Mouse (Mus musculus) midbrain, embryonic 10.5 days (tissue): ENCODE data around the gene Cdk16. TPM values are rescaled to one million over a fixed set of nuclear protein-coding genes. Genes with fewer than 3 reads are reported as not detected.
"Not testable (repeated sequence)": the region's sequence is repeated elsewhere in the genome, so short reads cannot be mapped to it uniquely, and the experiment has no call there.

Experiments used
- DNase-seq: peaks from one replicate; pipeline ENCODE4 v3.0.0-alpha.2; 2017; ENCODE audit warnings: low spot score
- H3K27ac ChIP-seq: fragments of 300-500 bp; sonication (generic); replicated peaks from 2 replicates; pipeline ENCODE4 v1.5.1; 2016; ENCODE audit warnings: mild to moderate bottlenecking
- H3K27me3 ChIP-seq: fragments of 300-500 bp; sonication (generic); 2 replicates; pipeline ENCODE4 v1.6.1; 2016; ENCODE audit warnings: low read depth, mild to moderate bottlenecking; ENCODE audit not compliant: poor library complexity, severe bottlenecking
- H3K36me3 ChIP-seq: fragments of 300-500 bp; sonication (generic); 2 replicates; pipeline ENCODE4 v1.6.1; 2016; ENCODE audit warnings: mild to moderate bottlenecking, moderate library complexity
- H3K4me1 ChIP-seq: fragments of 300-500 bp; sonication (generic); 2 replicates; pipeline ENCODE4 v1.6.1; 2016
- H3K4me3 ChIP-seq: fragments of 300-500 bp; sonication (generic); 2 replicates; pipeline ENCODE4 v1.5.1; 2016; ENCODE audit warnings: mild to moderate bottlenecking, moderate library complexity
- H3K9me3 ChIP-seq: fragments of 300-500 bp; sonication (generic); replicated peaks from 2 replicates; pipeline ENCODE4 v1.6.1; 2016; ENCODE audit warnings: mild to moderate bottlenecking
- WGBS: fragments of 180-500 bp; shearing (Covaris S2); methylation state at CpG from one replicate; pipeline ENCODE4 v1.1.7; 2016; 5-methylcytosine and 5-hydroxymethylcytosine counted together
- polyA plus RNA-seq: library from polyadenylated mRNA; unstranded; fragments of >200 nt; fragmentation: Nextera tagmentation; extraction: Ambion mirVana; gene quantifications from 2 replicates; pipeline ENCODE4 v1.2.1, GENCODE M21; 2016

The Cdk16 gene
- polyA plus RNA-seq, 1 experiment from 2014 or later, result 117 TPM

DNA sequence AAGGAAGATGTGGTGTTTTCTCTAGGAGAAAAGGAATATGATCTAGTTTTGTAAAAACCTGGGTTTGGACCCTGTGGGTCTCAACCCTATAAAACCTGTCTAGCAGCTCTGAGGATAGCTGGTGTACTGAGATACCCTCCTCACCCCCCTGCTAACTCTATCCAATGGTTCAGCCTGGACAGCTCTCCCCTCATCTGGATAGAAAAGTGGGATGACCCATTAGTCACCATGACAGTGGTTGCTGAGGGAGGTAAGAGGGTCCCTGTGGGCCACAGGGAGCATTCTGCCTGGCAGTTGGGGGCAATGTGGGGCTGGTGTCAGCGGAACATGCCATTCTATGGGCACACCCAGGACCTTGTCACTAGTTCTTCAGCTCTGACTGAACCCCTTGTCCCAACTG, 4.9 kb downstream of the Cdk16 start:
- H3K27ac ChIP-seq, result no peak overlapping the region
- peaks cover 12% of the 10 kb centered on the region for H3K4me1 ChIP-seq
- DNase-seq, result no peak
- H3K27me3 ChIP-seq, result no peaks in the 10 kb centered on the region
- WGBS, result 89% methylated on average over 1 of the region's 1 CpGs
- peaks cover 63% of the 10 kb centered on the region for H3K36me3 ChIP-seq
- no peak overlapping the region for H3K4me3 ChIP-seq
- H3K9me3 ChIP-seq, result peaks cover 3% of the 10 kb centered on the region; the same call in 1 of the 2 replicates

DNA sequence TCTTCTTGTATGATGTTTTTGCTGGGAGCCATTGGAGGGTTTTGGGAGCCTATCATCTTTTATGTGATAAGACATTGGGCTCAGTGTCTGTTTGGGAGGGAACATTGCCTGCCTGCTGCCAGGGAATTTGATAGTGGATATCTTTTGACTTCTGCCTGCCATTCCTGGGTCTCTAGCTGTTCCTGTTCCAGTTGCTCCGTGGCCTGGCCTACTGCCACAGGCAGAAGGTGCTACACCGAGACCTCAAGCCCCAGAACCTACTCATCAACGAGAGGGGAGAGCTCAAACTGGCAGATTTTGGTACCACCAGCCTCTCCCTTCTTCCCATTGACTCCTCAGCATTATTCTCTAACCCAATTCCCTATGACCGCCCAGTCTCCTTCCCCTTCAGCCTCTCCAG, 8.1 kb downstream of the Cdk16 start:
- DNase-seq, result no peak
- 96% methylated on average over 4 of the region's 4 CpGs for WGBS
- no peak overlapping the region for H3K27ac ChIP-seq
- H3K4me1 ChIP-seq, result no peaks in the 10 kb centered on the region
- H3K36me3 ChIP-seq, result peaks cover 86% of the 10 kb centered on the region
- no peak overlapping the region for H3K4me3 ChIP-seq
- no peaks in the 10 kb centered on the region for H3K27me3 ChIP-seq
- 0 out of 2 replicates have a peak, but pooled peaks cover 3% of the 10 kb centered on the region for H3K9me3 ChIP-seq

DNA sequence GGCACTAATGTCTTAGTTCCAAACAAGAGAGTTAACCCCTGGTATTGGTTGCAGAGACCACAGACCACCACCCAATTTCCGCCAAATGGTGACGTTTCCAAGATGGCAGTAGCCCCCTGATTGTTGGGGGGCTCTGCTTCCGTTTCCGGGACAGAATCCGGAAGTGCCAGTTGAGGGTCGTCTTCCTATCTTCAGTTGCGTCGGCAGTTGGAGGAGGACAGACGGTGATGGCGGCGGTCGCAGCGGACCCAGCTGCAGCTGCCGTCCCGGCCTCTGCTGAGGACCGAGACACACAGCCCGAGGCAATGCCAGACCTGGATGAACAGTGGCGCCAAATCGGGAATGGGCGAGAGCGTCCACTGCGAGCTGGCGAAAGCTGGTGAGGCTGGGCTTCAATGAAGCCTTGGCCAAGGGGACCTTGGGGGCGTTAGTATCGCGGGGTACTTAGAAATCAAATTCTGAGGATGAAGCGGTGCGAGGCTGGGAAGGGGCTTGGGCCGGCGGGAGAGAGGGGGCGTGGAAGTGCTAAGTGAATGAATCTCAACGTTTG, 16.1 kb downstream of the Cdk16 start, which contains the start of gene Usp11:
TSS of gene Usp11 (plus strand) at position 166 of the 550 bp plus-strand sequence.
- Histone ChIP-seq H3K4me3 (peak within 1 kb of the TSS; percentile 67), H3K36me3 (peaks cover 17% of the 10 kb centered on the region), H3K27ac (peak within 1 kb of the TSS; percentile 90), H3K4me1 (no peaks in the 10 kb centered on the region), H3K9me3 (no peaks in the 10 kb centered on the region), H3K27me3 (no peaks in the 10 kb centered on the region)
- 17% methylated on average over 32 of the region's 32 CpGs for WGBS
- DNase-seq, result peak; percentile 74

DNA sequence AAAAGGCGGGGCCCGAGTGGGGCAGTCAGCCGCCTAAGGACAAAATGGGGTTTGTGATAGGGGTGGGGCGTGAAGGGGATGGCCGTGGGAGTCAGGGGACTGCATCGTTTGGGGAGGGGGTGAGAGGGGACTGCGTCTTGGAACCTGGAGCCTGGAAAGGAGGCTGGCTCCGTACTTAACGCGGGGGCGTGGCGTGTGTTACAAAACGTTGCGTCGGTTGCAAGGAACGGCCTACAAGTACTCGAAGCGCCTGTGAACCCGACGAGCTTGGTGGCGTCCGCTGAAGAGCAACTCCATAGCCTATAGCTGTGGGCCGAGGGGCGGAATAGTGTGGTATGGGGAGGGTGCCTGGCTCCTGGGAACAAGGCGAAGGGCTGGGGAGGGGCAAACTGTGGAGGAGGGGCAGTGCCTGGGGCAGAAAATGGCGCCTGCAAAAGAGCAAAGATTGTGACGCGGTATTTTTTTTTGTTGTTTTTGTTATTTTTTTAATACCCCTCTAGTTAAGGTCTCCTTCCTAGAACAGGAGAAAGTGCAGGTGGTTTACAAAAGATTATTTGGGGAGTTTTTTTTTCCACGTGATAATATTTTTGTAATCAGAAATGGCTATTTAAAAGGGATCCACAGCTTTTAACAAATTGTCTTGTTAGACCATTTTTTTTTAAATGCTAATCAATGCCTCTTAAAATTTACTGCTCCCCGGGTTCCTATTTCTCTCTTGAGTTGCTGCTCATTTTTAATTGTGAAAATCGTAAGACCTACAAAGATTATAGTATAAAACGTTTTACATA, 16.7 kb downstream of the Cdk16 start:
- DNase-seq, result peak; percentile 81
- 12% methylated on average over 32 of the region's 32 CpGs for whole genome bisulfite sequencing
- Histone ChIP-seq H3K36me3 (peaks cover 11% of the 10 kb centered on the region), H3K4me1 (no peaks in the 10 kb centered on the region), H3K4me3 (peak overlapping the region; percentile 67), H3K9me3 (no peaks in the 10 kb centered on the region), H3K27ac (peak overlapping the region; percentile 90), H3K27me3 (no peaks in the 10 kb centered on the region)

DNA sequence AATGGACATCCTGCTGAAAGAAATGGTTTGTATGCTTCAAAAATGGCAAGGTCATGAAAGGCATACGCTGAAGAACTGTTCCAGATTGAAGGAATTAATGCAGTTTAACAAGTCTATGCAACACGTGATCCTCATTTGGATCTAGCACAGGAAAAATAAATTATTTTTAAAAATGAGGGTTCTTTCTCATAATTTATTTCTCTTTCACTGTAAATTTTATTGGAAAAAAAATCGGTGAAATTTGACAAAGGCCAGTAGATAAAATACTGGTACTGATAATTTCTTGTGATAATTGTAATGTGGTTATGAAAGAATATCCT, 17.3 kb downstream of the Cdk16 start:
- WGBS, result 36% methylated on average over 3 of the region's 3 CpGs
- Histone ChIP-seq H3K9me3 (no peaks in the 10 kb centered on the region), H3K27ac (peak overlapping the region; percentile 90), H3K4me1 (no peaks in the 10 kb centered on the region), H3K36me3 (0 out of 2 replicates have a peak, but pooled peaks cover 8% of the 10 kb centered on the region), H3K27me3 (no peaks in the 10 kb centered on the region), H3K4me3 (peak overlapping the region; percentile 67)
- DNase-seq, result no peak

DNA sequence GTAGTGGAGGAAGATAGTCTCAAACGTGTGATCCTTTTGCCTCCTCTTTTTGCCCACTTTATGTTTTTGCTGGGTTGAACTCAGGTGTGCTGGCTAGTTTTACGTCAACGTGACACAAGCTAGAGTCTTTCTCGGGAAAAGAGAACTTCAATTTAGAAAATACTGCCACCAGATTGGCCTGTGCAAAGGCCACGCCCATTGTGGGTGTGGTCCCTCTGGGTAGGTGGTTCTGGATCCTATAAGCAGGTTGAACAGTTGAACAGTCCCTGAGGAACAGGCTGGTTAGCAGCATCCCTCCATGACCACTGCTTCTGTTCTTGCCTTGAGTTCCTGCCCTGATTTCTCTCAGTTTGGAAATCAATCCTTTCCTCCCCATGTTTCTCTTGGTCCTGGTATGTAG, 40.9 kb downstream of the Cdk16 start:
- Histone ChIP-seq H3K27me3 (no peaks in the 10 kb centered on the region), H3K27ac (no peak overlapping the region), H3K4me3 (no peak overlapping the region), H3K4me1 (no peaks in the 10 kb centered on the region), H3K9me3 (no peaks in the 10 kb centered on the region), H3K36me3 (no peaks in the 10 kb centered on the region)
- no peak for DNase-seq
- 75% methylated on average over 5 of the region's 5 CpGs for WGBS

DNA sequence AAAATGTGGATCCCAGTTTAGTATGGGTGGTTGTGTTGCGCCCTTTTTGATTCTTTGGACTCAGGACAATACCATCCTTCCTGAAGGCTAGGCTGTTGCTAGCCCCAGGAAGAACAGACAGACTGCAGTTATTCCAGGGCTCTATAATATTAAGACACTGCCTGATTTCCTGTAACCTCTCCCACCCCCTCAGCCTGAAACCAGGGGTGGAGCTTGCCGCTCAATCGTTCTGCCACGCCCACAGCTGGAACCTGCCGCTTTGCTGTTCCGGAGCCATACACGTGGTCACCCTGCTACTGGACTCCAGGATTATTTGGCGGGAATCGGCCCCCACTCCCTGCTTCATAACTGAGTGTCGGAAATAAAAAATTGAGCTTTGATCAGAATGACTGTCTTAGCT, 42.3 kb downstream of the Cdk16 start:
- H3K4me3 ChIP-seq, DNase-seq, H3K27ac ChIP-seq, H3K36me3 ChIP-seq, H3K9me3 ChIP-seq, H3K4me1 ChIP-seq, H3K27me3 ChIP-seq: not testable (repeated sequence)
- WGBS, result 43% methylated on average over 10 of the region's 10 CpGs

DNA sequence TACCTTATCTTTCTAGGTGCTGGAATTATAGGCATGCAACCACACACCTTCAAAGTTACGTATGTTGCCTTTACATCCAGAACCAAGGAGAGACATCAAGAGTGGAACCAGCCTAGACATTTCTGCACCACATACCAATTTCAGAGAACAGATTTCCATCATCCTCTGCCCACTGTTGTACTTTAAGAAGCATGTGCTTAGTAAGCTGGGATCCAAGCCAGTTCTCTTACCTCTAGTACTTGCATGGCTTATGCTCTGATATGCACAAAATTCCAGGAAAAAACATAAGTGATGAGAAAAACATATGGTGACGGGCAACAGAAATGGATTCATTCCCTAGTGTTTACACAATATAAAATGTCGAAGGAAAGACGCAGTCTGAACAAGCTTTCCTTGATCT, 48.7 kb downstream of the Cdk16 start:
- Histone ChIP-seq H3K4me3 (no peak overlapping the region), H3K27me3 (no peaks in the 10 kb centered on the region), H3K27ac (no peak overlapping the region), H3K4me1 (no peaks in the 10 kb centered on the region), H3K9me3 (no peaks in the 10 kb centered on the region; the same call in 1 of the 2 replicates), H3K36me3 (no peaks in the 10 kb centered on the region)
- WGBS, result 93% methylated on average over 4 of the region's 4 CpGs
- no peak for DNase-seq

DNA sequence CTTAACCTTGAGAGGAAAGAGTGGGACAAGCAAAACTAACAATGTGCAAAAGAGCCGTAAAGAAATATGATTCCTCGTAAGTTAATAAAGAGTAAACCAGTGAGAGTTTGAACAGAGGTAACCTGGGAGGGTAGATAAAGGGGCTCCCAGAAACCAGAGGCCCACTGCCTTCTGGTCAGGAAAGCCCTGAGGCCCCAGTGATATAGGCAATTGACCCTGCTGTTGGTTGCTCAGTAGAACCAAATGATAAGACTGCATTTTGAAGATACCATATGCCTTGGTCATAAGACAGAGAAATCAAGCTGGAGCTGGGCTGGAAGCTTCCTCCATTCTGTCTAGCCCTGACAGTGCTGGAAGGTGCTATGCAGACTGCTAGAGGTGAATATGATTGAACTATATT, 61.1 kb downstream of the Cdk16 start:
- Histone ChIP-seq H3K4me1 (no peaks in the 10 kb centered on the region), H3K36me3 (no peaks in the 10 kb centered on the region), H3K27ac (no peak overlapping the region), H3K9me3 (no peaks in the 10 kb centered on the region), H3K4me3 (no peak overlapping the region), H3K27me3 (no peaks in the 10 kb centered on the region)
- WGBS, result 94% methylated on average over 2 of the region's 2 CpGs
- DNase-seq, result no peak

Other genes starting within 250 kb of the Cdk16 start
- 0.32 and 0.35 TPM in 2 replicates for gene Rgn, start 138.2 kb upstream of the Cdk16 start, polyA plus RNA-seq
- 104 and 107 TPM in 2 replicates for gene Rbm10, start 70.5 kb upstream of the Cdk16 start, polyA plus RNA-seq
- 185 and 187 TPM in 2 replicates for gene Ndufb11, start 70.3 kb upstream of the Cdk16 start, polyA plus RNA-seq
- gene Uba1, start 29.6 kb upstream of the Cdk16 start, polyA plus RNA-seq, result 261 and 308 TPM in 2 replicates
- 66.8 and 80.9 TPM in 2 replicates for gene Usp11, start 16.0 kb downstream of the Cdk16 start, polyA plus RNA-seq
- 101 and 118 TPM in 2 replicates for gene Araf, start 109.9 kb downstream of the Cdk16 start, polyA plus RNA-seq
- 8.8 and 10.6 TPM in 2 replicates for gene Timp1, start 182.2 kb downstream of the Cdk16 start, polyA plus RNA-seq
- 4.0 and 6.8 TPM in 2 replicates for gene Syn1, start 233.1 kb downstream of the Cdk16 start, polyA plus RNA-seq
- gene Cfp, start 243.6 kb downstream of the Cdk16 start, polyA plus RNA-seq, result 3.6 and 5.1 TPM in 2 replicates